Mouse (Mus musculus) urinary bladder, adult 2 months (tissue): ENCODE data around the gene Polr1d. TPM values are rescaled to one million over a fixed set of nuclear protein-coding genes. Genes with fewer than 3 reads are reported as not detected.

ENCODE experiments used
- DNase-seq: peaks from one replicate; pipeline ENCODE4 v3.0.0; 2022; ENCODE audit warnings: low spot score
- polyA plus RNA-seq: library from polyadenylated mRNA; depleted of rRNA; stranded (reverse); fragments of >200 nt; gene quantifications from 2 replicates; pipeline ENCODE4 v1.2.3, GENCODE M21; 2012

The Polr1d gene
- polyA plus RNA-seq, 1 experiment = 126 TPM

GRCm38 (mm10) chr5:147055572-147056245, 21.1 kb upstream of the Polr1d start:
- no peak for DNase-seq

- no peak for DNase-seq
Observed at GRCm38 (mm10) chr5:147056712-147057290, 20.0 kb upstream of the Polr1d start.

- DNase-seq = no peak
Observed at GRCm38 (mm10) chr5:147057626-147058414, 19.0 kb upstream of the Polr1d start.

GRCm38 (mm10) chr5:147058661-147059060, 18.2 kb upstream of the Polr1d start:
- no peak for DNase-seq

- no peak for DNase-seq
Observed at GRCm38 (mm10) chr5:147059319-147059718, 17.5 kb upstream of the Polr1d start.

GRCm38 (mm10) chr5:147060024-147060423, 16.8 kb upstream of the Polr1d start:
- DNase-seq = no peak

- no peak for DNase-seq
Observed at GRCm38 (mm10) chr5:147063215-147063661, 13.6 kb upstream of the Polr1d start.

- no peak for DNase-seq
Observed at GRCm38 (mm10) chr5:147066129-147066528, 10.7 kb upstream of the Polr1d start.

- DNase-seq = no peak
Observed at GRCm38 (mm10) chr5:147066965-147067364, 9.9 kb upstream of the Polr1d start.

GRCm38 (mm10) chr5:147068876-147069275, 8.0 kb upstream of the Polr1d start:
- DNase-seq = no peak

- DNase-seq = peak; percentile 25
Observed at GRCm38 (mm10) chr5:147070791-147071516, 5.9 kb upstream of the Polr1d start.

- DNase-seq = no peak
Observed at GRCm38 (mm10) chr5:147071886-147072285, 5.0 kb upstream of the Polr1d start.

GRCm38 (mm10) chr5:147073805-147074204, 3.0 kb upstream of the Polr1d start:
- DNase-seq = no peak

GRCm38 (mm10) chr5:147075103-147076025, 1.5 kb upstream of the Polr1d start:
- no peak for DNase-seq

- peak; percentile 94 for DNase-seq
Observed at GRCm38 (mm10) chr5:147076026-147076798, 638 bp upstream of the Polr1d start, which contains the start of gene Lnx2. Lnx2 (minus strand) TSS chr5:147076586.

- peak; percentile 92 for DNase-seq
Observed at GRCm38 (mm10) chr5:147077305-147078034, 620 bp downstream of the Polr1d start.

GRCm38 (mm10) chr5:147078110-147078900, 1.5 kb downstream of the Polr1d start:
- no peak for DNase-seq

GRCm38 (mm10) chr5:147085201-147085894, 8.5 kb downstream of the Polr1d start:
- DNase-seq = no peak
